Mouse (Mus musculus): ENCODE results near the gene Daam1. TPM values are rescaled to one million over a fixed set of nuclear protein-coding genes. Genes with fewer than 3 reads are reported as not detected.

Gene Daam1
- polyA plus RNA-seq, 1 experiment from 2014 or later: 19.9 TPM

DNA sequence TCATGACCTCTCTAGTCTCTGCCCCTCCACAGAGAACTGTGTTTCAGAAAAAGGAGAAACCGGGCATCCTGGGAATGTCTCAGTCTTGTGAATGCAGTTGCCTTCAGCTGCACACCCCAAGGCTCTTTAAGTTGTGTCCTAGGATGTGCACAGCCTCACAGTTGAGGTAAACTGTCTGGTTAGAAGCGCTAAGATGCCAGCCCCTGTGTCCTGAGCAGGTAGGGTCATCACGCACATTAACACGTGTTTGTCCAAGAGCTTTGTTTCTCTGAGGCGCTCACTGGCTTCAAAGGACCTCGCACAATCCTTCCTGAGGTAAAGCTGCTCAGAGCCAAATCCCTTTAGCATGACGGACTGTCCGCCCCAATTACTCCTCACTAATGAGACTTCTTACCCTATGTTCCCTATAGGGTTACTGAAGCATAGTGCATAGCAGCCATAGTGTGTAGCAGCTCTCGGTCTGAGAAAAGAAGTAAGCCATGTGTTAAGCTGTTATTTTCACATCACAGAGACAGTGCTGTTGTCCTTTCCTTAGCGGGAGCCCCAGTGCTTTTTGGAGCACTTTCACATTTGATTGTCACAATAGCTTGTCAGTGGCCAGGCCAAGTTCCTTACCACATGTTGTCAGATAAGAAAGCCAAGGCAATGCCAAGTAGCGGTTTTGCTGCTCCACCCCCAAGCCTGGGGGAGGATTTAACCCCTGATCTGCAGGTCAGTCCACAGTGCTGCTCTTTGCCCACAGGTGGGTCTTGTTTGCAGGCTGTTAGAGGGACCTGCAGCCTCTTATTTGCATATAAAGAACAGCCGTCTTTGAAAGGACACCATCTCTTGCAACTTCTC lies 147.9 kb downstream of the Daam1 start:
- peaks cover 8% of the 10 kb centered on the region for H3K4me1 ChIP-seq (ENCODE audit: control insufficient read depth, insufficient read depth, low read length)
- H3K4me2 ChIP-seq: no peak overlapping the region
- peaks cover 11% of the 10 kb centered on the region for H3K36me3 ChIP-seq (ENCODE audit: control insufficient read depth, insufficient read depth, low read length)
- H3K9ac ChIP-seq (ENCODE audit: low read length): no peak overlapping the region
- H3K9me3 ChIP-seq (ENCODE audit: control insufficient read depth, low read length): no peaks in the 10 kb centered on the region
- H3K27ac ChIP-seq (ENCODE audit: low read depth, low read length): no peak overlapping the region
- no peaks in the 10 kb centered on the region for H3K27me3 ChIP-seq (ENCODE audit: control insufficient read depth, insufficient read depth, low read length)
- no peak for ATAC-seq (ENCODE audit: low FRiP score)
- DNase-seq (ENCODE audit: low spot score, missing footprints): no peak
- WGBS: 27% methylated on average over 12 of the region's 12 CpGs
- no peak overlapping the region for H3K4me3 ChIP-seq (ENCODE audit: low read depth, low read length)

DNA sequence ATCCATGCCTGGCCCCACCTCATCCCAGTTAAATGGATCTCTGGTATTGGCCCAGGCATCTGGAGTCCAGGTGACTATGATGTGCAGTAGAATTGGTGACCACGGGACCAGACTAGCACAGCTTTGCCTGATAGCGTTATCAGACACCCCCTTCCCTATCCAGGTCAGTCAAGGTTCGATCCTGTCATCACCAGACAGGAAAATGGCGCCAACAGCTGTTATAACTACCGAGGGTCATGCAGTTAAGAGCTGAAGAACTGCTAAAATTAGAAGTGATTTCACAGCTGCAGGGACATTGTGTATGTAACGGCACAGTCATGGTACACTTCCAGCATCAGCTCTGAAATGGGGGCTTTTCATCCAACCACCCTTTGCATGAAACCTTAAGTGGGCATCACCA lies 149.3 kb downstream of the Daam1 start:
- no peak overlapping the region for H3K9ac ChIP-seq (ENCODE audit: low read length)
- no peaks in the 10 kb centered on the region for H3K27me3 ChIP-seq (ENCODE audit: control insufficient read depth, insufficient read depth, low read length)
- no peak for DNase-seq (ENCODE audit: low spot score, missing footprints)
- peaks cover 8% of the 10 kb centered on the region for H3K4me1 ChIP-seq (ENCODE audit: control insufficient read depth, insufficient read depth, low read length)
- H3K27ac ChIP-seq (ENCODE audit: low read depth, low read length): no peak overlapping the region
- no peak for ATAC-seq (ENCODE audit: low FRiP score)
- peaks cover 11% of the 10 kb centered on the region for H3K36me3 ChIP-seq (ENCODE audit: control insufficient read depth, insufficient read depth, low read length)
- H3K4me2 ChIP-seq: no peak overlapping the region
- WGBS: 94% methylated on average over 6 of the region's 6 CpGs
- no peak overlapping the region for H3K4me3 ChIP-seq (ENCODE audit: low read depth, low read length)
- no peaks in the 10 kb centered on the region for H3K9me3 ChIP-seq (ENCODE audit: control insufficient read depth, low read length)

DNA sequence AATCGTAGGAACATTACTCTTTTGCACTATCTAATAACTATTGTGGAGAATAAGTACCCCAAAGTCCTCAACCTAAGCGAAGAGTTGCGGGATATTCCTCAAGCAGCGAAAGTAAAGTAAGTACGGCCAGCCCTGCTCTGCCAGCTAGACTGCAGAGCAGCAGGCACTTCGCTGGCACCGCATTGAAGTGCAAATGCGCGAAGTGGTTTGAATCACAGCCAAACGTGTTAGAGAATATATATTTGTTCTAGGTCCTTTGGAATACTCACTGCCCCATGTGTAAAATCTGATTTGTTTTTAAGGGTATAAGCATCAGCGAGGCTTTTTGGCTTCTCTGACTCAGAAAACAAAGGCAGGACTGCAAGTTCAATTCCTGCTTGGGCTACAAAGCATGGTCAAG lies 149.9 kb downstream of the Daam1 start:
- no peak overlapping the region for H3K4me3 ChIP-seq (ENCODE audit: low read depth, low read length)
- no peak overlapping the region for H3K27ac ChIP-seq (ENCODE audit: low read depth, low read length)
- H3K27me3 ChIP-seq (ENCODE audit: control insufficient read depth, insufficient read depth, low read length): no peaks in the 10 kb centered on the region
- no peak overlapping the region for H3K4me2 ChIP-seq
- DNase-seq (ENCODE audit: low spot score, missing footprints): no peak
- WGBS: 92% methylated on average over 11 of the region's 11 CpGs
- no peak for ATAC-seq (ENCODE audit: low FRiP score)
- peaks cover 10% of the 10 kb centered on the region for H3K36me3 ChIP-seq (ENCODE audit: control insufficient read depth, insufficient read depth, low read length)
- H3K4me1 ChIP-seq (ENCODE audit: control insufficient read depth, insufficient read depth, low read length): peaks cover 8% of the 10 kb centered on the region
- no peaks in the 10 kb centered on the region for H3K9me3 ChIP-seq (ENCODE audit: control insufficient read depth, low read length)
- no peak overlapping the region for H3K9ac ChIP-seq (ENCODE audit: low read length)

DNA sequence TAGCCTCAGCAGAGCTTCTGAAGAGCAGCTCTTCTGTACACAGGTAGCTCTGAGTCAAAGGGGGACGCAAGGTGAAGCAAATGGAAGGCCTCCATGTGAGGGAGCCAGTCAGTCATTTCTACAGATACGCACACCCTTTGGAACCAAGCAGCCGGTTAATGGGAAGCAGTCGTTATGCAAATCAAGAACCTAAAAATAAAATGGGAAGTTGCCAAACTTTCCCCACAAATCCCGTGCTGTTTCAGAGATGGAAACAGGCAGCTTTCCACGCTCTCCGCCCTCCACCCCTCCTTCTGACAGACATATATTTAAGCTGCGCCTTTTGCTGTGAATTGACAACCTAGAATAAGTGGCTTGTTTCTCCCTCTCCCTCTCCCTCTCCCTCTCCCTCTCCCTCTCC lies 150.4 kb downstream of the Daam1 start:
- H3K4me2 ChIP-seq: no peak overlapping the region
- DNase-seq (ENCODE audit: low spot score, missing footprints): no peak
- H3K27ac ChIP-seq (ENCODE audit: low read depth, low read length): no peak overlapping the region
- no peaks in the 10 kb centered on the region for H3K27me3 ChIP-seq (ENCODE audit: control insufficient read depth, insufficient read depth, low read length)
- H3K9ac ChIP-seq (ENCODE audit: low read length): no peak overlapping the region
- ATAC-seq (ENCODE audit: low FRiP score): no peak
- H3K4me1 ChIP-seq (ENCODE audit: control insufficient read depth, insufficient read depth, low read length): peaks cover 8% of the 10 kb centered on the region
- 94% methylated on average over 8 of the region's 8 CpGs for WGBS
- H3K36me3 ChIP-seq (ENCODE audit: control insufficient read depth, insufficient read depth, low read length): peaks cover 12% of the 10 kb centered on the region
- H3K9me3 ChIP-seq (ENCODE audit: control insufficient read depth, low read length): no peaks in the 10 kb centered on the region
- no peak overlapping the region for H3K4me3 ChIP-seq (ENCODE audit: low read depth, low read length)

DNA sequence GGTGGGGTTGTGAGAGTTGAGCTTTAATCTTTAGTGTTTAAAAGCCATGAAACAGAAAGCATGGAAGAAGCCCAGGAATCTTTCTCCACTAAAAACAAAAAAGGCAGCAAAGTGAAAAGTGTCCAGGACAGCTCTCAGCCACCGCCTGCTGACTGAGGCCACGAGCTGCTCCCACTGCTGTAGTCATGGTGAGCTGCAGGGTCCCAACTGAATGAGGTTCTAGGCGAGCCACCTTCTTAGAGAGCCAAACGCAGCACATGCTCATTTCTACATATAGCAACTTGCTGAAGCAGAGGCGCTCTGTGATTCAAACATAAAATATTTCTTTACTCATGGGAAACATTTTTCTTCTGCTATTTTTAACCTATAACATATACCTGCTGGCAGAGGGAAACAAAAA lies 150.9 kb downstream of the Daam1 start:
- WGBS: 78% methylated on average over 5 of the region's 5 CpGs
- H3K27ac ChIP-seq (ENCODE audit: low read depth, low read length): no peak overlapping the region
- no peaks in the 10 kb centered on the region for H3K27me3 ChIP-seq (ENCODE audit: control insufficient read depth, insufficient read depth, low read length)
- peaks cover 14% of the 10 kb centered on the region for H3K36me3 ChIP-seq (ENCODE audit: control insufficient read depth, insufficient read depth, low read length)
- no peak overlapping the region for H3K4me3 ChIP-seq (ENCODE audit: low read depth, low read length)
- H3K9ac ChIP-seq (ENCODE audit: low read length): no peak overlapping the region
- DNase-seq (ENCODE audit: low spot score, missing footprints) (no peak), ATAC-seq (ENCODE audit: low FRiP score) (no peak)
- no peak overlapping the region for H3K4me2 ChIP-seq
- no peaks in the 10 kb centered on the region for H3K9me3 ChIP-seq (ENCODE audit: control insufficient read depth, low read length)
- H3K4me1 ChIP-seq (ENCODE audit: control insufficient read depth, insufficient read depth, low read length): peaks cover 8% of the 10 kb centered on the region

DNA sequence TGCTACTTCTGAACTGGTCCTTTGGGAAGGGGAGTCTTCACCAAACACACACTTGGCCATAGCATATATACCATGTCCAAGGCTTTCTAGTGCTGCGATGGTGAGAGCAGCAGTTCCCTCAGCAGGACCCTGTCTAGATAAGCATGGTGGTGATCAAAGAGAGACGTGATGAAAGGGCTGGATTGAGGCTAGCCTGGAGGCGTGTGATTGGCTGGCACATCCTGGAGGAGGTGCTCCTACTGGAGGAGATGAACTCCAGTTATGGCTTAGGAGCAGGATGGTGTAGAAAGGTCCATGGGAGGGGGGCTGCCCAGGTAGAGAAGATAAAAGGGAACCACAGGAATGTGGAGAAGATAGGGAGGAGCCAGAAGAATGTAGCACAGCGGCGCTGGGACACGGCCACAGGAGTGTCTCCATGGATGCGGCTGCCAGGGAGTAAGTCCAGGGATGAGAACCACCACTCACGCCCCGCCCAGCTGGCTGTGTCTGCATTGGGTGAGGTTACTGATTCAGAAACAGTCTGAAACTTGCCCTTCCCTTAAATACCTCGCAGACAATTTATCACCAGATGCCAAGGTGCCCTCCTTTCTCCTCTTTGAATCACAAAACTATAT lies 152.3 kb downstream of the Daam1 start:
- H3K27ac ChIP-seq (ENCODE audit: low read depth, low read length): no peak overlapping the region
- DNase-seq (ENCODE audit: low spot score, missing footprints) (no peak), ATAC-seq (ENCODE audit: low FRiP score) (no peak)
- H3K27me3 ChIP-seq (ENCODE audit: control insufficient read depth, insufficient read depth, low read length): no peaks in the 10 kb centered on the region
- peaks cover 11% of the 10 kb centered on the region; the same call in 1 of the 2 replicates for H3K36me3 ChIP-seq (ENCODE audit: control insufficient read depth, insufficient read depth, low read length)
- no peaks in the 10 kb centered on the region for H3K9me3 ChIP-seq (ENCODE audit: control insufficient read depth, low read length)
- H3K4me1 ChIP-seq (ENCODE audit: control insufficient read depth, insufficient read depth, low read length): peaks cover 8% of the 10 kb centered on the region
- H3K9ac ChIP-seq (ENCODE audit: low read length): no peak overlapping the region
- WGBS: 86% methylated on average over 10 of the region's 10 CpGs
- no peak overlapping the region for H3K4me2 ChIP-seq
- H3K4me3 ChIP-seq (ENCODE audit: low read depth, low read length): no peak overlapping the region

DNA sequence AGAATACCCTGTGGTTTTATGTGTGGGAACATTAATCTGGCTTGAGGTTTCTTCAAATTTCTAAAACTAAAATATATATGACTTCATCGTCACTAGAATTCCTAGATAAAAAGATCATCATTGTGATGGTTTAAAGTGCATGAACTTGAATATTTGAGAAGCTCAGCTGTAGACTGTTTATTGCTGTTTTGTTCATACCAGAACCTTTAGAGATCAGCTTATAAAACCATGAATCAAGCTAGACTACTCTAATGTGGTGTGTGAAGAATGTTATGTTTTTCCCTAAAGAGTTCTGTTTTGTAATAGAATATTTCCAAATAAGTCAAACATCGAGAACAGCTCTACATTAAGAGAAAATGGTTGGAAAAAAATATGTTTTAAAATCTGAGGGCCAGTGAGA lies 156.3 kb downstream of the Daam1 start:
- ATAC-seq (ENCODE audit: low FRiP score): no peak
- 93% methylated on average over 2 of the region's 2 CpGs for WGBS

DNA sequence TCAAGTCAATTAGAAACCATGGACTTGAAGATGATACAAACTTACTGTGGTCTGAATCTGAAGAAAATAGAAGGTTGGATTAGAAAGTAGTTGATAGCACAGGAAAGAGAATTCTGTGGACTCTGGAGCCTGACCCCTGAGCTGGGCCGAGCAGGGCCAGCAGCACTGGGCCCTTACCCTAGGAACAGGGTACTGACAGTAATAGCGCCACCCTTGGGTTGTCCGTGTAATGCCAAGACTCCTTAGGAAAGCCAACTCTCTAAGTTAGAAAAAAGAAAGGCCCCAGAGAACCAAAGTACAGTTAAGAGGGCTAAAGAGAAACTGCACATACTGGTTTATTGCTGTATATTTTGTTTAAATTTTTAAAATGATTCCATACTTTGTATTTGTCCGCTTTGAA lies 157.0 kb downstream of the Daam1 start:
- Histone ChIP-seq H3K36me3 (ENCODE audit: control insufficient read depth, insufficient read depth, low read length) (peaks cover 11% of the 10 kb centered on the region; the same call in 1 of the 2 replicates), H3K27ac (ENCODE audit: low read depth, low read length) (no peak overlapping the region), H3K4me3 (ENCODE audit: low read depth, low read length) (no peak overlapping the region), H3K9me3 (ENCODE audit: control insufficient read depth, low read length) (no peaks in the 10 kb centered on the region), H3K9ac (ENCODE audit: low read length) (no peak overlapping the region), H3K27me3 (ENCODE audit: control insufficient read depth, insufficient read depth, low read length) (no peaks in the 10 kb centered on the region), H3K4me1 (ENCODE audit: control insufficient read depth, insufficient read depth, low read length) (no peaks in the 10 kb centered on the region), H3K4me2 (no peak overlapping the region)
- no peak for DNase-seq (ENCODE audit: low spot score, missing footprints)
- 81% methylated on average over 4 of the region's 4 CpGs for WGBS
- no peak for ATAC-seq (ENCODE audit: low FRiP score)

More for the DNA sequence above, 156.3 kb downstream of the Daam1 start:
- H3K4me1 ChIP-seq (ENCODE audit: control insufficient read depth, insufficient read depth, low read length): no peaks in the 10 kb centered on the region
- no peak overlapping the region for H3K9ac ChIP-seq (ENCODE audit: low read length)
- H3K4me2 ChIP-seq: no peak overlapping the region
- DNase-seq (ENCODE audit: low spot score, missing footprints): no peak
- H3K4me3 ChIP-seq (ENCODE audit: low read depth, low read length): no peak overlapping the region
- no peaks in the 10 kb centered on the region for H3K9me3 ChIP-seq (ENCODE audit: control insufficient read depth, low read length)
- no peak overlapping the region for H3K27ac ChIP-seq (ENCODE audit: low read depth, low read length)
- no peaks in the 10 kb centered on the region for H3K27me3 ChIP-seq (ENCODE audit: control insufficient read depth, insufficient read depth, low read length)
- H3K36me3 ChIP-seq (ENCODE audit: control insufficient read depth, insufficient read depth, low read length): peaks cover 13% of the 10 kb centered on the region; the same call in 1 of the 2 replicates

DNA sequence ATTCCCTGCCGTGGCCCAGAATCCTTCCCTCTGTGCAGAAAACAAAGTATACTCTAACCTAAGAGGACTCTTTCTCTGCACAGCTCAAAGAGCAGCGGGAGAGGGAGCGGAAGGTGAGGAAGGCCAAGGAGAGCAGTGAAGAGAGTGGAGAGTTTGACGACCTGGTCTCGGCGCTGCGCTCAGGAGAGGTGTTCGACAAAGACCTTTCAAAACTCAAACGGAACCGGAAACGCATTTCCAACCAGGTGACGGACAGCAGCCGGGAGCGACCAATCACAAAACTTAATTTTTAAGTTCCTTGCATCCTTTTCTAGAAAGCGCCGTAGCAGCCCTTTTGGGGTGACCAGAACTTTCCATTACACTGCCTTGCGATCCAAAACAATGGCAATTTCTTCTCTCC lies 158.7 kb downstream of the Daam1 start:
- H3K4me2 ChIP-seq: no peak overlapping the region
- 95% methylated on average over 17 of the region's 17 CpGs for WGBS
- no peaks in the 10 kb centered on the region for H3K9me3 ChIP-seq (ENCODE audit: control insufficient read depth, low read length)
- peaks cover 11% of the 10 kb centered on the region; the same call in 1 of the 2 replicates for H3K36me3 ChIP-seq (ENCODE audit: control insufficient read depth, insufficient read depth, low read length)
- ATAC-seq (ENCODE audit: low FRiP score) (no peak), DNase-seq (ENCODE audit: low spot score, missing footprints) (no peak)
- H3K27ac ChIP-seq (ENCODE audit: low read depth, low read length): no peak overlapping the region
- no peaks in the 10 kb centered on the region for H3K27me3 ChIP-seq (ENCODE audit: control insufficient read depth, insufficient read depth, low read length)
- H3K4me3 ChIP-seq (ENCODE audit: low read depth, low read length): no peak overlapping the region
- H3K9ac ChIP-seq (ENCODE audit: low read length): no peak overlapping the region
- H3K4me1 ChIP-seq (ENCODE audit: control insufficient read depth, insufficient read depth, low read length): no peaks in the 10 kb centered on the region

All from midbrain, embryonic 11.5 days (tissue).